Comparison of ENCODE assay signal across 12 mouse cellular contexts in the genomic region with DNA sequence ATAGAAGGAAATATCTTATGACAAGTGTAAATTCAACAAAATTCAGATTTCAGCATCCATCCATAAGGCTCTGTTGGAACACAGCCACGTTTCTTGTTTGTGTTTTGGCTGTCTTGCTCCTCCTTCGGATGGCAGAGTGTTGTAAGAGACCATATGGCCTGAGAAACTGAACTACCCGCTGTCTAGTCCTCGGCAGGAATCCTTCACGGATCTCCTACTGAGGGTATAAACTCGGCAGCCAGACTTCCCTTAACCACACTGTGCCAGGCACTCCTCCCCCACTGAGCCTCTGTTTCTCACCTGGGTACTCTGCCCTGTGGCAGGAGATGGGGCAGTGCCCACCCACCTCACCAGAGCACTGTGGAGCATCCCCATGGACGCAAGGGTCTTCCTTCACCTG.
DNase-seq lines count a peak whose midpoint lies in the region; ATAC-seq lines count a peak whose summit lies in the region.
"Had no signal": no experiment of that assay in that cellular context is flagged by ENCODE, and none has a peak within 500 bp of the region (broad histone marks: within the 10 kb centered on the region; RNA-seq: fewer than 3 reads in every experiment).

No protein-coding gene starts in this region.

- no peak for DNase-seq in lung, postnatal 4 days
- peak; percentile 37 to 64 for DNase-seq in cerebellum, postnatal 14 days
- peak; percentile 18 to 29 for DNase-seq in layer of hippocampus, adult 8-10 months (ENCODE audit: low spot score in 2 of 2)
- peak; percentile 60 for DNase-seq in telencephalon, adult 2 months (ENCODE audit: low read depth, low spot score)
- no peak for DNase-seq in kidney, postnatal 14 days
- DNase-seq: kidney, postnatal 4 days; liver, embryonic 13.5 days; thymus, adult 18-20 months had no signal

- no peaks in the 10 kb centered on the region; the same call in 1 of the 2 replicates for H3K9me3 ChIP-seq in lung, embryonic 16.5 days (ENCODE audit: control insufficient read depth, low read length)
- H3K9me3 ChIP-seq: heart, embryonic 13.5 days; midbrain, embryonic 15.5 days had no signal

- 36% methylated on average over 7 of the region's 7 CpGs for WGBS in lung, embryonic 16.5 days

- ATAC-seq in lung, embryonic 16.5 days (ENCODE audit: low read depth) = peak; percentile 88
- ATAC-seq in monocyte, adult 5-6 weeks (replicated peaks; ENCODE audit: insufficient number of reproducible peaks, low FRiP score, low TSS enrichment, poor library complexity, severe bottlenecking) = no peak
- ATAC-seq: midbrain, embryonic 15.5 days had no signal

- H3K4me3 ChIP-seq in lung, embryonic 16.5 days (ENCODE audit: low read length) = no peak overlapping the region
- H3K4me3 ChIP-seq: heart, embryonic 13.5 days; liver, embryonic 13.5 days; midbrain, embryonic 15.5 days had no signal

- no peak overlapping the region for H3K9ac ChIP-seq in lung, embryonic 16.5 days (ENCODE audit: low read length)
- H3K9ac ChIP-seq: heart, embryonic 13.5 days; liver, embryonic 13.5 days; midbrain, embryonic 15.5 days had no signal

- no peaks in the 10 kb centered on the region for H3K27me3 ChIP-seq in lung, embryonic 16.5 days (ENCODE audit: control insufficient read depth, insufficient read depth, low read depth, low read length)
- H3K27me3 ChIP-seq: heart, embryonic 13.5 days; liver, embryonic 13.5 days; midbrain, embryonic 15.5 days had no signal

- no peaks in the 10 kb centered on the region for H3K36me3 ChIP-seq in lung, embryonic 16.5 days (ENCODE audit: control insufficient read depth, insufficient read depth, low read length)
- H3K36me3 ChIP-seq: heart, embryonic 13.5 days; liver, embryonic 13.5 days; midbrain, embryonic 15.5 days had no signal

- H3K4me1 ChIP-seq in lung, embryonic 16.5 days (replicated peaks; ENCODE audit: control insufficient read depth, insufficient read depth, low read length) = peaks cover 19% of the 10 kb centered on the region
- H3K4me1 ChIP-seq: heart, embryonic 13.5 days; liver, embryonic 13.5 days; midbrain, embryonic 15.5 days had no signal

- H3K27ac ChIP-seq in lung, embryonic 16.5 days (ENCODE audit: low read length) = peak overlapping the region; percentile 60
- H3K27ac ChIP-seq: heart, embryonic 13.5 days; liver, embryonic 13.5 days; midbrain, embryonic 15.5 days had no signal

- peak overlapping the region; percentile 34 for H3K4me2 ChIP-seq in lung, embryonic 16.5 days (ENCODE audit: low read depth, low read length)
- H3K4me2 ChIP-seq: heart, embryonic 13.5 days; liver, embryonic 13.5 days; midbrain, embryonic 15.5 days had no signal

Comparison
In these comparisons a context has a peak if more than half of its experiments do, and no peak if none do; other contexts are left out.
1. DNase-seq: peak in cerebellum, postnatal 14 days (2 of 2), layer of hippocampus, adult 8-10 months (2 of 2) and telencephalon, adult 2 months (single experiment); none in lung, postnatal 4 days (0 of 2) and kidney, postnatal 14 days (single experiment).